Mouse (Mus musculus): ENCODE data around the gene Mydgf. TPM values are rescaled to one million over a fixed set of nuclear protein-coding genes. Genes with fewer than 3 reads are reported as not detected.

The Mydgf gene
- total and polyA plus RNA-seq, 3 experiments, result 61.1 to 101 (median 85.5) TPM

DNA sequence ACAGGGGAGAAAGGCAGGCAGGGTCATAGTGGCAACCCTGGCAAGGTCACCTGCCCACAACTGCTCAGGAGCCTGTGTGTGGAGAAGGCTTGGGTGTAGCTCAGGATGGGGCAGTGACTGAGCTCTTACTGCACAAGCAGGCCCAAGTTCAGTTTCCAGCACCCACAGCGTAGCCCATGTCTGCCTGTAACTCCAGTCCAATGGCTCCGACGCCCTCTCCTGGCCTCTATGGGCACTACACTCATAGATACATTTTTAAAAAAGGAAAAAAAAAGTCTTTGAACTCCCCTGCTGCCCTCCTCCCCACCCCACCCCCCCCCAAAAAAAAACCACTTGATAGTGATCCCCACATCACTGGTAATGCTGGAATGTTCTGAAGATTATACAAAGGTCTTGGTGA lies 17.9 kb upstream of the Mydgf start:
- H3K9ac ChIP-seq (ENCODE audit: insufficient read depth, low read depth), result no peak overlapping the region
- no peaks in the 10 kb centered on the region for H3K79me2 ChIP-seq (replicated peaks; ENCODE audit: control insufficient read depth, extremely low read depth, insufficient read depth, poor library complexity, severe bottlenecking)
- TF ChIP-seq USF2 (conservative IDR thresholded peaks at IDR 0.05; ENCODE audit: low read depth, low read length), result no peak
- no peak for TF ChIP-seq ETS1 (conservative IDR thresholded peaks at IDR 0.05; ENCODE audit: low read depth, low read length)
- no peak for TF ChIP-seq ZC3H11A (IDR thresholded peaks at IDR 0.05; ENCODE audit: low read depth, low read length)
- peak in 1 of 2 experiments; percentile 24; a peak in 1 of 4 replicates for TF ChIP-seq CTCF (conservative IDR thresholded peaks at IDR 0.05 in 1 of 2, IDR thresholded peaks at IDR 0.05 in 1 of 2; ENCODE audit: low read depth in 2 of 2, low read length in 2 of 2)
- no peak for DNase-seq (ENCODE audit: extremely low read depth)
- in situ Hi-C loops (cut with MboI; ENCODE audit: low pct_ligation_motif_present, low pct_unique_long_range_greater_than_20kb, low sequenced_read_pairs), result loop anchor here (5.0 kb wide), 1 partner anchor 56 kb away; the partner anchor contains the start of gene Fem1a
- no peaks in the 10 kb centered on the region for H3K4me1 ChIP-seq (ENCODE audit: control insufficient read depth in 1 of 2, insufficient read depth in 2 of 2)
- peaks cover 85 to 90% of the 10 kb centered on the region in 2 experiments for H3K36me3 ChIP-seq (replicated peaks in 1 of 2; ENCODE audit: control insufficient read depth in 1 of 2, insufficient read depth in 1 of 2, low read length in 1 of 2)
- no peaks in the 10 kb centered on the region for H3K27me3 ChIP-seq (replicated peaks)
- peaks cover 8% of the 10 kb centered on the region for H3K9me3 ChIP-seq (replicated peaks; ENCODE audit: low read length)
- dilution Hi-C loops (cut with MboI; ENCODE audit: extremely low pct_ligation_motif_present, extremely low pct_unique_long_range_greater_than_20kb, low sequenced_read_pairs), result no loop called here
- H3K4me2 ChIP-seq (ENCODE audit: insufficient read depth, low read depth, poor library complexity, severe bottlenecking), result no peak overlapping the region
- no peak overlapping the region for H3K27ac ChIP-seq (ENCODE audit: insufficient read depth, low read depth)
- H3K4me3 ChIP-seq (replicated peaks in 1 of 3; ENCODE audit: low read depth in 2 of 3, low read length in 2 of 3, poor library complexity in 1 of 3), result no peak overlapping the region

GRCm38 (mm10) chr17:56200586-56200985 lies 16.9 kb upstream of the Mydgf start:
- dilution Hi-C loops (cut with MboI; ENCODE audit: extremely low pct_ligation_motif_present, extremely low pct_unique_long_range_greater_than_20kb, low sequenced_read_pairs), result no loop called here
- Histone ChIP-seq H3K4me1 (ENCODE audit: control insufficient read depth in 1 of 2, insufficient read depth in 2 of 2) (peaks cover 0 to 2% of the 10 kb centered on the region in 2 experiments; a peak in 2 of 4 replicates), H3K9ac (ENCODE audit: insufficient read depth, low read depth) (no peak overlapping the region), H3K4me2 (ENCODE audit: insufficient read depth, low read depth, poor library complexity, severe bottlenecking) (no peak overlapping the region), H3K27ac (ENCODE audit: insufficient read depth, low read depth) (no peak overlapping the region), H3K4me3 (replicated peaks in 1 of 3; ENCODE audit: low read depth in 2 of 3, low read length in 2 of 3, poor library complexity in 1 of 3) (no peak overlapping the region), H3K79me2 (replicated peaks; ENCODE audit: control insufficient read depth, extremely low read depth, insufficient read depth, poor library complexity, severe bottlenecking) (no peaks in the 10 kb centered on the region), H3K27me3 (replicated peaks) (no peaks in the 10 kb centered on the region), H3K9me3 (replicated peaks; ENCODE audit: low read length) (peaks cover 8% of the 10 kb centered on the region), H3K36me3 (replicated peaks in 1 of 2; ENCODE audit: control insufficient read depth in 1 of 2, insufficient read depth in 1 of 2, low read length in 1 of 2) (peaks cover 84 to 90% of the 10 kb centered on the region in 2 experiments)
- TF ChIP-seq RAD21 (IDR thresholded peaks at IDR 0.05; ENCODE audit: low read depth, low read length) (peak; percentile 4), PAX5 (IDR thresholded peaks at IDR 0.05; ENCODE audit: low read length) (no peak), CTCF (conservative IDR thresholded peaks at IDR 0.05 in 1 of 2, IDR thresholded peaks at IDR 0.05 in 1 of 2; ENCODE audit: low read depth in 2 of 2, low read length in 2 of 2) (peak; percentile 22 to 44; a peak in 2 of 4 replicates)
- in situ Hi-C loops (cut with MboI; ENCODE audit: low pct_ligation_motif_present, low pct_unique_long_range_greater_than_20kb, low sequenced_read_pairs), result loop anchor here (5.0 kb wide), 1 partner anchor 57 kb away; the partner anchor contains the start of gene Fem1a
- DNase-seq (ENCODE audit: extremely low read depth), result no peak

DNA sequence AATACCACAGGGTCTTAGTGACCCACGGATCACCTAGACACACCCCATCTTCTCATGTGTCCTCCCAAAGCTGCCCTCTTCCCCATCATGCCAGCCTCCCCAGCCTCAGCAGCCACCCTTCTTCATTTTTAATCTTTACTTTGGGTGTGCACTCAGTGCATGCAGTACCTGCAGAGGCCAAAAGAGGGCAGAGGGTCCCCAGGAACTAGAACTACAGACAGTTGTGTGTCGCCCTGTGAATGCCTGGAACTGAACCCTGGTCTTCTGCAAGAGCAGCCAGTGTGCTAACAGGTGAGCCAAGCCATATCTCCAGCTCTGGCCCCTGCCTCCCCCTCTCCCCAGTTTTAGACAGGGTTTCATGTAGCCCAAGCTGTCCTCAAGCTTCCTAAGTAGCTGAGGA lies 13.1 kb upstream of the Mydgf start:
- no peak for DNase-seq (ENCODE audit: extremely low read depth)
- no peak overlapping the region for H3K4me2 ChIP-seq (ENCODE audit: insufficient read depth, low read depth, poor library complexity, severe bottlenecking)
- peaks cover 68 to 90% of the 10 kb centered on the region in 2 experiments for H3K36me3 ChIP-seq (replicated peaks in 1 of 2; ENCODE audit: control insufficient read depth in 1 of 2, insufficient read depth in 1 of 2, low read length in 1 of 2)
- in situ Hi-C loops (cut with MboI; ENCODE audit: low pct_ligation_motif_present, low pct_unique_long_range_greater_than_20kb, low sequenced_read_pairs) (no loop called here), dilution Hi-C loops (cut with MboI; ENCODE audit: extremely low pct_ligation_motif_present, extremely low pct_unique_long_range_greater_than_20kb, low sequenced_read_pairs) (no loop called here)
- H3K4me1 ChIP-seq (ENCODE audit: control insufficient read depth in 1 of 2, insufficient read depth in 2 of 2), result peaks cover 0 to 4% of the 10 kb centered on the region in 2 experiments; a peak in 2 of 4 replicates
- TF ChIP-seq MXI1 (IDR thresholded peaks at IDR 0.05; ENCODE audit: low read depth, low read length) (no peak), RAD21 (IDR thresholded peaks at IDR 0.05; ENCODE audit: low read depth, low read length) (peak; percentile 60), CTCF (conservative IDR thresholded peaks at IDR 0.05 in 1 of 2, IDR thresholded peaks at IDR 0.05 in 1 of 2; ENCODE audit: low read depth in 2 of 2, low read length in 2 of 2) (peak in 1 of 2 experiments; percentile 70; a peak in 3 of 4 replicates), SMC3 (IDR thresholded peaks at IDR 0.05; ENCODE audit: low read depth, low read length) (peak; percentile 36)
- H3K9ac ChIP-seq (ENCODE audit: insufficient read depth, low read depth), result no peak overlapping the region
- H3K27ac ChIP-seq (ENCODE audit: insufficient read depth, low read depth), result no peak overlapping the region
- no peaks in the 10 kb centered on the region for H3K79me2 ChIP-seq (replicated peaks; ENCODE audit: control insufficient read depth, extremely low read depth, insufficient read depth, poor library complexity, severe bottlenecking)
- H3K4me3 ChIP-seq (replicated peaks in 1 of 3; ENCODE audit: low read depth in 2 of 3, low read length in 2 of 3, poor library complexity in 1 of 3), result no peak overlapping the region
- H3K27me3 ChIP-seq (replicated peaks), result no peaks in the 10 kb centered on the region
- H3K9me3 ChIP-seq (replicated peaks; ENCODE audit: low read length), result peaks cover 8% of the 10 kb centered on the region

Measured in CH12.LX (cell line).